Mouse (Mus musculus): ENCODE data around the gene Slc4a4. TPM values are rescaled to one million over a fixed set of nuclear protein-coding genes. Genes with fewer than 3 reads are reported as not detected.

Slc4a4 gene
- polyA plus RNA-seq, 2 experiments: 0.50 to 0.57 TPM

- H3K27ac ChIP-seq: no peak overlapping the region
- H3K9me3 ChIP-seq (ENCODE audit: control insufficient read depth, low read length): no peaks in the 10 kb centered on the region
- ATAC-seq (ENCODE audit: insufficient read depth) (no peak), DNase-seq (ENCODE audit: low read depth in 3 of 3, low spot score in 3 of 3) (no peak)
- no peaks in the 10 kb centered on the region for H3K4me1 ChIP-seq (replicated peaks; ENCODE audit: control insufficient read depth in 2 of 2, insufficient read depth in 2 of 2, low read length in 1 of 2)
- H3K9ac ChIP-seq (replicated peaks): no peak overlapping the region
- under 1% methylated on average over 14 of the region's 14 CpGs for WGBS (ENCODE audit: insufficient replicate concordance)
- TF ChIP-seq EP300 (IDR thresholded peaks at IDR 0.05; ENCODE audit: low read depth): no peak
- peaks cover 42% of the 10 kb centered on the region for H3K27me3 ChIP-seq (ENCODE audit: control insufficient read depth, insufficient read depth, low read length)
- peak overlapping the region; percentile 13 to 57; a peak in 3 of 4 replicates for H3K4me3 ChIP-seq (ENCODE audit: insufficient read depth in 1 of 2, low read depth in 2 of 2, low read length in 2 of 2)
- H3K36me3 ChIP-seq (replicated peaks; ENCODE audit: control insufficient read depth, insufficient read depth, low read depth): no peaks in the 10 kb centered on the region
- H3K4me2 ChIP-seq (ENCODE audit: low read depth): peak overlapping the region; percentile 56
These were observed 310 bp upstream of the Slc4a4 start for GRCm38 (mm10) chr5:88886349-88886667.

- 1% methylated on average over 29 of the region's 29 CpGs for WGBS (ENCODE audit: insufficient replicate concordance)
- no peak for TF ChIP-seq CTCF (IDR thresholded peaks at IDR 0.05; ENCODE audit: low read depth)
- no peak for TF ChIP-seq EP300 (IDR thresholded peaks at IDR 0.05; ENCODE audit: low read depth)
- Histone ChIP-seq H3K9ac (replicated peaks) (no peak overlapping the region), H3K4me3 (ENCODE audit: insufficient read depth in 1 of 2, low read depth in 2 of 2, low read length in 2 of 2) (peak overlapping the region; percentile 50 to 57), H3K4me1 (replicated peaks; ENCODE audit: control insufficient read depth in 2 of 2, insufficient read depth in 2 of 2, low read length in 1 of 2) (no peaks in the 10 kb centered on the region), H3K27ac (no peak overlapping the region), H3K36me3 (replicated peaks; ENCODE audit: control insufficient read depth, insufficient read depth, low read depth) (no peaks in the 10 kb centered on the region), H3K27me3 (ENCODE audit: control insufficient read depth, insufficient read depth, low read length) (peaks cover 42% of the 10 kb centered on the region), H3K9me3 (ENCODE audit: control insufficient read depth, low read length) (no peaks in the 10 kb centered on the region), H3K4me2 (ENCODE audit: low read depth) (peak overlapping the region; percentile 56)
- ATAC-seq (ENCODE audit: insufficient read depth): 0 out of 2 replicates have a peak, but pooled peaks have one; percentile 14
- no peak for DNase-seq (ENCODE audit: low read depth in 3 of 3, low spot score in 3 of 3)
These were observed 1.2 kb downstream of the Slc4a4 start for GRCm38 (mm10) chr5:88887556-88888412.

- Histone ChIP-seq H3K9ac (replicated peaks) (no peak overlapping the region), H3K9me3 (ENCODE audit: control insufficient read depth, low read length) (no peaks in the 10 kb centered on the region), H3K4me1 (replicated peaks; ENCODE audit: control insufficient read depth in 2 of 2, insufficient read depth in 2 of 2, low read length in 1 of 2) (no peaks in the 10 kb centered on the region), H3K4me3 (ENCODE audit: insufficient read depth in 1 of 2, low read depth in 2 of 2, low read length in 2 of 2) (peak overlapping the region in 1 of 2 experiments; percentile 50; a peak in 1 of 4 replicates), H3K4me2 (ENCODE audit: low read depth) (no peak overlapping the region; the same call in 1 of the 2 replicates), H3K27me3 (ENCODE audit: control insufficient read depth, insufficient read depth, low read length) (peaks cover 42% of the 10 kb centered on the region), H3K36me3 (replicated peaks; ENCODE audit: control insufficient read depth, insufficient read depth, low read depth) (no peaks in the 10 kb centered on the region), H3K27ac (no peak overlapping the region)
- ATAC-seq (ENCODE audit: insufficient read depth) (no peak), DNase-seq (ENCODE audit: low read depth in 3 of 3, low spot score in 3 of 3) (no peak)
- WGBS (ENCODE audit: insufficient replicate concordance): 20% methylated on average over 8 of the region's 8 CpGs
- TF ChIP-seq CTCF (IDR thresholded peaks at IDR 0.05; ENCODE audit: low read depth): no peak
- TF ChIP-seq EP300 (IDR thresholded peaks at IDR 0.05; ENCODE audit: low read depth): no peak
These were observed 1.7 kb downstream of the Slc4a4 start for GRCm38 (mm10) chr5:88888413-88888700.

GRCm38 (mm10) chr5:88889326-88889725, 2.7 kb downstream of the Slc4a4 start:
- no peak for TF ChIP-seq CTCF (IDR thresholded peaks at IDR 0.05; ENCODE audit: low read depth)
- TF ChIP-seq EP300 (IDR thresholded peaks at IDR 0.05; ENCODE audit: low read depth): no peak
- no peak overlapping the region for H3K27ac ChIP-seq
- peaks cover 42% of the 10 kb centered on the region for H3K27me3 ChIP-seq (ENCODE audit: control insufficient read depth, insufficient read depth, low read length)
- ATAC-seq (ENCODE audit: insufficient read depth) (no peak), DNase-seq (ENCODE audit: low read depth in 3 of 3, low spot score in 3 of 3) (no peak)
- H3K36me3 ChIP-seq (replicated peaks; ENCODE audit: control insufficient read depth, insufficient read depth, low read depth): no peaks in the 10 kb centered on the region
- H3K4me2 ChIP-seq (ENCODE audit: low read depth): no peak overlapping the region
- 18% methylated on average over 4 of the region's 4 CpGs for WGBS (ENCODE audit: insufficient replicate concordance)
- no peak overlapping the region for H3K4me3 ChIP-seq (ENCODE audit: insufficient read depth in 1 of 2, low read depth in 2 of 2, low read length in 2 of 2)
- no peaks in the 10 kb centered on the region for H3K4me1 ChIP-seq (replicated peaks; ENCODE audit: control insufficient read depth in 2 of 2, insufficient read depth in 2 of 2, low read length in 1 of 2)
- no peak overlapping the region for H3K9ac ChIP-seq (replicated peaks)
- no peaks in the 10 kb centered on the region for H3K9me3 ChIP-seq (ENCODE audit: control insufficient read depth, low read length)

- no peak overlapping the region for H3K4me2 ChIP-seq (ENCODE audit: low read depth)
- no peak overlapping the region for H3K4me3 ChIP-seq (ENCODE audit: insufficient read depth in 1 of 2, low read depth in 2 of 2, low read length in 2 of 2)
- no peak overlapping the region for H3K9ac ChIP-seq (replicated peaks)
- no peak for DNase-seq (ENCODE audit: low read depth in 3 of 3, low spot score in 3 of 3)
- H3K27me3 ChIP-seq (ENCODE audit: control insufficient read depth, insufficient read depth, low read length): peaks cover 39% of the 10 kb centered on the region
- ATAC-seq (ENCODE audit: insufficient read depth): no peak
- no peak overlapping the region for H3K27ac ChIP-seq
- no peaks in the 10 kb centered on the region for H3K9me3 ChIP-seq (ENCODE audit: control insufficient read depth, low read length)
- no peaks in the 10 kb centered on the region for H3K4me1 ChIP-seq (replicated peaks; ENCODE audit: control insufficient read depth in 2 of 2, insufficient read depth in 2 of 2, low read length in 1 of 2)
- WGBS (ENCODE audit: insufficient replicate concordance): 53% methylated on average over 4 of the region's 4 CpGs
- no peak for TF ChIP-seq CTCF (IDR thresholded peaks at IDR 0.05; ENCODE audit: low read depth)
- H3K36me3 ChIP-seq (replicated peaks; ENCODE audit: control insufficient read depth, insufficient read depth, low read depth): no peaks in the 10 kb centered on the region
These were observed 3.5 kb downstream of the Slc4a4 start for GRCm38 (mm10) chr5:88890146-88890545.
